Mouse (Mus musculus) megakaryocyte, embryonic 14.5 days (primary cell): ENCODE data around the gene Hmcn1.

Source experiments
- FLI1 ChIP-seq: IDR thresholded peaks from 2 replicates; pipeline ENCODE4 v1.6.1; 2012; ENCODE audit warnings: low read length, inconsistent platforms, mixed read lengths
- GATA1 ChIP-seq: IDR thresholded peaks from 3 replicates; pipeline ENCODE4 v1.6.1; 2012; ENCODE audit warnings: mixed read lengths, low read length, inconsistent platforms, borderline replicate concordance

DNA sequence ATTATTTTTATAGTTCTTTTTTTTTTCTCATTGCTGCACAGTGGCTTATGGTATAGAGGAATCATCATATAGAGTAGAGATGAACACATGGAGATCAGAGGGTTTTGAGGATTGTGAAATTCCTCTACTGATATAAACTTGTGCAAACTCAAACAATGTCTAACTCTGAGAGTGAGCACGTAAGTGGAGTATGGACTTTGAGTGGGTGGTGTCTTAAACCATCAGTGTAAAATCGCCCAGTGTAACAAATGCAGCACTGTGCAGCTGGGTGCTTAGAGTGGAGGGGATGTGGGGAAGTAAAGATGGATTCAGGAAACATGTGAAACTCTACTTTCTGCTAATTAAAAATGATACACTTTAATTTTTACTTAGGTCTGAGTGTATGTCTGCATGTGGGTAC, 408.8 kb downstream of the Hmcn1 start:
- TF ChIP-seq GATA1 (no peak), FLI1 (no peak)
